Mouse (Mus musculus): Measurements from ENCODE around the gene Cnpy3. TPM values are rescaled to one million over a fixed set of nuclear protein-coding genes. Genes with fewer than 3 reads are reported as not detected.
"Not testable (repeated sequence)": the region's sequence is repeated elsewhere in the genome, so short reads cannot be mapped to it uniquely, and the experiment has no call there.

Gene Cnpy3
- polyA plus RNA-seq (2016; fragmentation: Nextera tagmentation; extraction: Ambion mirVana): 58.4 and 62.0 TPM in 2 replicates

DNA sequence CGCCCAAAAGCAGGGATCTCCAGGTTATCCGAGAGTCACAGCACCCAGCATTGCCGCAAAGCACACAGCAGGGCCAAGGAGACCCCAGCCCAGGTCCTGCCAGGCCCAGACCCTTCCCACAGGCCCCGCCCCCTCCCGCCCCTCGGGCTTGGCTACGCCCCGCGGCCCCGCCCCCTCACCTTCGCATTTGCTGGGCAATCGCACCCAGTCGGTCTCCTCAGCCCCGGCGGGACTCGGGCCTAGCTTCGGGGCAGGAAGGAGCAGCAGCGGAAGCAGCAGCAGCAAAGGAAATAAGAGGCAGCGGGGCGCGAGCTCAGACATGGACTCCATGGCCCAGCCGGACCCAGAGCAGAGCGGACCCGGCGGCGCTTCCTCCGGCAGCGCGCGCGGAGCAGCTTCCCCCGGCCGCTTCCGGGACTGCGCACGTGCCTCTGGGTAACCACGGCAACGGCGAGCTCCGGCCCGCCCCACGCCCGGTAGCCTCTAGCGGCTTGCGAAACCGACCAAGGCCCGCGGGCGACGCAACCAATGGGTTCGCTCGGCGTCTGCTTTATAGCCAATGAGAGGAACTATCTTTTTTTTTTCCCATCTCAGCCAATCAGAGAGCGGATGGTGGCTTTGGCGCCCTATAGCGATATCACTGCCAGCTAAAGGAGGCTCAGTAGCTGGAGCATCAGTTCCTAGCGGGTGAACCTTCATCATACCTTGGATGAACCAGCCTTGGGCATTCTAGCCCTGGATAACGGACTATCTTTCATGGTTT, at the start of gene Cnpy3:
Cnpy3 (minus strand) TSS at position 421 of the 763 bp plus-strand sequence.
- Histone ChIP-seq H3K9me3 (no peaks in the 10 kb centered on the region), H3K27ac (peak within 1 kb of the TSS; percentile 75), H3K4me1 (peaks cover 16% of the 10 kb centered on the region), H3K4me3 (peak within 1 kb of the TSS; percentile 81), H3K4me2 (replicated peaks) (peak within 1 kb of the TSS; percentile 79), H3K27me3 (replicated peaks) (no peaks in the 10 kb centered on the region), H3K36me3 (peaks cover 4% of the 10 kb centered on the region; the same call in 1 of the 2 replicates), H3K9ac (peak within 1 kb of the TSS; percentile 73)
- ATAC-seq (ENCODE audit: low FRiP score, low read depth): peak; percentile 98
- WGBS: under 1% methylated on average over 58 of the region's 58 CpGs

DNA sequence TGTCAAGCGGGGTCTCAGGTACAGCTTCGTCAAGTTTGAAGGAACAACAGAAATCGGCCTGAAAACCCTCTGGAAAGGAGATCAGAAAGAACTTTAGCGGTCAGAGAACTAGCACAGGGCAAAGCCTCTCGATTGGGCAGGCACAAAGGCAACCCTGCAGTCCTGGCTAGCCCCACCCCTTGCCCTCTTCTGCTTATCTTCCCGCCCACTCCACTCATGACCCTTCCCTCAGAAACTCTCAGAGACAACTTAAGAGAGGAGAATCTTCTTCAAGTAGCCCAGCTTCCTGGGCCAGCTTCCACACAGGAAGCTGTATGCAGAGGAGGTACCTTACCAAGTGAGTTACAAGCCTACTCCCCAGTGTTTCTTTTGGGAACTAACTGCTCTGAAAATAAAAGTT, 49.7 kb upstream of the Cnpy3 start:
- WGBS: 93% methylated on average over 6 of the region's 6 CpGs
- ATAC-seq (ENCODE audit: low FRiP score, low read depth): no peak
- no peak overlapping the region for H3K27ac ChIP-seq
- H3K36me3 ChIP-seq: peaks cover 53% of the 10 kb centered on the region
- no peaks in the 10 kb centered on the region for H3K9me3 ChIP-seq
- H3K27me3 ChIP-seq (replicated peaks): no peaks in the 10 kb centered on the region
- no peak overlapping the region for H3K9ac ChIP-seq
- no peak overlapping the region for H3K4me2 ChIP-seq (replicated peaks)
- H3K4me1 ChIP-seq: no peaks in the 10 kb centered on the region
- no peak overlapping the region for H3K4me3 ChIP-seq

DNA sequence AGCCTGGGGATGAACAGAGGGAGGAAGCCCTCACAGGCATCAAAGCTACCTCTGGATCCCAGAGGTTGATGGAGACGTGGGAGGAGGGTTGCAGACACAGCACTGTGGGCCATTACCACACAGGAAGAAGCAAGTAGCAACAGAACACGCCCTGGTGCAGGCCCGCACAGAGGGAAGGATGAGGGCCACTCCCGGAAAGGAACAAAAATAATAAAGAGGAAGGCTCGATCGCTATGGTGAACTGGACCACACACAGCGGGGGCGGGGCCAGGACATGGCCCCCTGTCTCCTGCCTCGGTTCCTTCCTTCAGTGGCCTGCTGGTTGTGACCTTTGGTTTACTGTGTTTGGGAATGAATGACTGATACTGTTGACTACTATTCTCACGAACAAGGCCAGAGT, 47.7 kb upstream of the Cnpy3 start:
- Histone ChIP-seq H3K9me3 (no peaks in the 10 kb centered on the region), H3K4me1 (no peaks in the 10 kb centered on the region), H3K36me3 (peaks cover 40% of the 10 kb centered on the region), H3K4me2 (replicated peaks) (no peak overlapping the region), H3K9ac (no peak overlapping the region), H3K27ac (no peak overlapping the region), H3K4me3 (no peak overlapping the region), H3K27me3 (replicated peaks) (no peaks in the 10 kb centered on the region)
- no peak for ATAC-seq (ENCODE audit: low FRiP score, low read depth)
- WGBS: 81% methylated on average over 10 of the region's 10 CpGs

DNA sequence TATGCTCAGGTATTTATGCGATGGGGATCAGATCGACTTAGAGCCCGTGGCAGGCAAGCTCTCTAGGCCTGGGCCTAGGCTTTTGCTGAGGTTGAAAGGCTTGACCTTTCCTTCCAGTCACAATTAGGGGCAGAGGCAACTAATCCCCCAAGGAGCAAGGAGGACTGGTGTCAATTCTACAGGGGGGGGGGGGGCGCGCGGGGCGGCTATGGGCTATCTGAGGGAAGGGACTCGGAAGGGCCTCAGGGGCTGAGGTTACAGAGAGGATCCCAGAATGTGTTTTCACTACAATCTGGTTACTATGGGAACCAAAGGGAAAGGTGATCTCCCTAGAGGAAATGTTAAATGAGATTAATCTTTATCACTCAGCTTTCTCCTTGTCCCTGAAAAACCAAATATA, 45.4 kb upstream of the Cnpy3 start:
- no peak overlapping the region for H3K4me2 ChIP-seq (replicated peaks)
- H3K36me3 ChIP-seq: peaks cover 37% of the 10 kb centered on the region
- 60% methylated on average over 8 of the region's 8 CpGs for WGBS

DNA sequence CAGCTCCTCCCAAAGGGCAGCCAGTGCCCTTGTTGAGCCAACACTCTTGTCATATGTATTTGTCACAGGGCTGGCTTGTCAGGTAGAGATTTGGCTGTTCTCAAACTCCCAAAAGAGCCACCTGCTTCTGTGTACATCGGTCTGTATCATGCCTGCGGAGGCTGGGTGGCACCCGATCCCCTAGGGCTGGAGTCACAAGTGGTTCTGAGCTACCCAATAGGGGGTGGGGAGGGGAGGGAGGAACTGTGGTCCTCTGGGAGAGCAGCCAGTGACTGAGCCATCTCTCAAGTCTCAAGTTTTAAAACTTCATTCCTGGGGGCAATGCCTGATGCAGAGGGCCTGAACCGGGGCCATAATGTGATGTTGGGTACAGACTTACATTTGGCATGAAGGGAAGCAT, 44.7 kb upstream of the Cnpy3 start:
- H3K9ac ChIP-seq: no peak overlapping the region
- no peaks in the 10 kb centered on the region for H3K9me3 ChIP-seq
- no peaks in the 10 kb centered on the region for H3K4me1 ChIP-seq
- no peak overlapping the region for H3K4me2 ChIP-seq (replicated peaks)
- H3K27ac ChIP-seq: no peak overlapping the region
- H3K36me3 ChIP-seq: peaks cover 31% of the 10 kb centered on the region
- H3K4me3 ChIP-seq: no peak overlapping the region
- 94% methylated on average over 4 of the region's 4 CpGs for WGBS
- ATAC-seq (ENCODE audit: low FRiP score, low read depth): no peak
- H3K27me3 ChIP-seq (replicated peaks): no peaks in the 10 kb centered on the region

More for the DNA sequence above, 45.4 kb upstream of the Cnpy3 start:
- no peaks in the 10 kb centered on the region for H3K4me1 ChIP-seq
- no peak overlapping the region for H3K27ac ChIP-seq
- no peak overlapping the region for H3K9ac ChIP-seq
- no peak for ATAC-seq (ENCODE audit: low FRiP score, low read depth)
- no peaks in the 10 kb centered on the region for H3K9me3 ChIP-seq
- no peak overlapping the region for H3K4me3 ChIP-seq
- H3K27me3 ChIP-seq (replicated peaks): no peaks in the 10 kb centered on the region

DNA sequence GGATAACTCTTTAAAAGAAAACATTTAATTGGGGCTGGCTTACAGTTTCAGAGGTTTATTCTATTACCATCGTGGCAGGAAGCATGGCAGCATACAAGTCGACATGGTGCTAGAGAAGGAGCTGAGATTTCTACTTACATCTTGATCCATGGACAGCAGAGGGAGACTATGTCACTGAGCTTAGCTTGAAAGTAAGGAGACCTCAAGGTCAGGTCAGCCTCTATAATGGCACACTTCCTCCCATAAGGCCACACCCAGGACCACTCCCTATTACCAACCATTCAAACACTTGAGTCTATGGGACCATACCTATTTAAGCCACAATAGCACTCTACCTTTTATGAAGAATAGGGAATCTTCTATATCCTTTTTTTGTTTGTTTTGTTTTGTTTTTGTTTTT, 40.9 kb upstream of the Cnpy3 start:
- Histone ChIP-seq H3K9ac (no peak overlapping the region), H3K4me1 (no peaks in the 10 kb centered on the region), H3K36me3 (no peaks in the 10 kb centered on the region), H3K4me2 (replicated peaks) (no peak overlapping the region), H3K27ac (no peak overlapping the region), H3K27me3 (replicated peaks) (no peaks in the 10 kb centered on the region), H3K4me3 (no peak overlapping the region), H3K9me3 (no peaks in the 10 kb centered on the region)
- WGBS: 85% methylated on average over 2 of the region's 2 CpGs
- ATAC-seq (ENCODE audit: low FRiP score, low read depth): no peak

DNA sequence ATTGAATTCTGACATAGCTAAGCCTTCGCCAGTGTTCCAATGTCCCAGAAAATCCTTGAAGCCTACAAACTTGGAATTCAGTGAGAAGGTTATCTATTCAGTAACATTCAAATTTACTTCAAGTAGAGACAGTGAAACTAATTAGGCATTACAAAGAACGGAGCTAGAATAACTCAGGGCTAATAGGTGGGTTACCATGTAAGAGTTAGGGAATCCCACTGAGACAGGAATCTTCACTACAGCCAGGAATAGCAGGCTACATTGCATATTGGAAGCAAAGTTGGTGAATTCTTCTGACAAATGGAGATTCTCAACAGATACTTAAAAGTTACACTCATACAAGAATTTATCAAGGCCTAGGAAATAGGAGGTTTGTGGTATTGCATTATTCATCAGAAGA, 36.0 kb upstream of the Cnpy3 start:
- H3K27me3 ChIP-seq (replicated peaks); H3K9ac ChIP-seq; H3K36me3 ChIP-seq; H3K4me2 ChIP-seq (replicated peaks); ATAC-seq (ENCODE audit: low FRiP score, low read depth); H3K27ac ChIP-seq; H3K4me1 ChIP-seq; H3K9me3 ChIP-seq; H3K4me3 ChIP-seq: not testable (repeated sequence)
- 59% methylated on average over 2 of the region's 2 CpGs for WGBS

DNA sequence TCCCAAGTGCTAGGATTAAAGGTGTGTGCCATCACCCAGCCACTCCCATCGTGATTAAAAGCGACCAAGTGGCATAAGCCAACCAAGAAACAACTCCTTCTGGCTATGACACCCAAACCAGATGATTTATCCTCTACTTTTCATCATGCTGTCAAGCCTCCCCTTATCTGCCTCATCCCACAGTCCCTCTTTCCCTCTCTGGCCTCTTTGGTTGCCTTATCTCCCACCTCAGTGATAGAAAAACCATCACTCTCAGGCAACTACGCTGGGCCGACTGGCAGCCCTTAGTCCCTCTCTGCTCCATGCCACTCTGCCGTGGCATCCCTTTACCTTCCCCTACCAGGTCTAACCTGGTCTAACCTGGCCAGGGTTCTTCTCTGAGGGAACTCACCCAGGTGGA, 34.9 kb upstream of the Cnpy3 start:
- no peaks in the 10 kb centered on the region for H3K9me3 ChIP-seq
- WGBS: 93% methylated on average over 5 of the region's 5 CpGs
- H3K4me3 ChIP-seq: no peak overlapping the region
- no peak overlapping the region for H3K9ac ChIP-seq
- H3K36me3 ChIP-seq: no peaks in the 10 kb centered on the region
- no peak for ATAC-seq (ENCODE audit: low FRiP score, low read depth)
- no peaks in the 10 kb centered on the region for H3K4me1 ChIP-seq
- H3K27ac ChIP-seq: no peak overlapping the region
- H3K27me3 ChIP-seq (replicated peaks): no peaks in the 10 kb centered on the region
- H3K4me2 ChIP-seq (replicated peaks): no peak overlapping the region

DNA sequence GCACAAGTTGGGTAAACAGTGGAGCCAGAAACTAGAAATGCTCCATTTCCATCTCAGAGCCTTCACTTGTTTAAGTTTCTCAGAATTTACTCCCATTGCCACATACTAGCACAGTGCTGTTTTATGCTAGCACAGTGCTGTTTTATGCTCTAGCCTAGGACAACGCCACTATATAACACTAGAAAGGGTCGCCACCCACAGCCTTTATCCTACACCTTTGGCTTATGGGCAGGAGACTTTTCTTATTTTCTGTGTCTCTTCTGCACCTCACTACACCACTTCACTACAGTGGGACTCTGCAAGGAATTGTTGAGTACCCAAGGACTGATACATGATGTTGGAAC, 31.2 kb upstream of the Cnpy3 start:
- no peak overlapping the region for H3K9ac ChIP-seq
- no peaks in the 10 kb centered on the region for H3K27me3 ChIP-seq (replicated peaks)
- peak overlapping the region; percentile 62 for H3K4me3 ChIP-seq
- WGBS: 77% methylated on average over 2 of the region's 2 CpGs
- peak overlapping the region; percentile 63 for H3K4me2 ChIP-seq (replicated peaks)
- H3K27ac ChIP-seq: no peak overlapping the region
- peaks cover 7% of the 10 kb centered on the region for H3K4me1 ChIP-seq
- peak; percentile 8; the same call in 1 of the 2 replicates for ATAC-seq (ENCODE audit: low FRiP score, low read depth)
- peaks cover 23% of the 10 kb centered on the region for H3K36me3 ChIP-seq
- no peaks in the 10 kb centered on the region for H3K9me3 ChIP-seq

DNA sequence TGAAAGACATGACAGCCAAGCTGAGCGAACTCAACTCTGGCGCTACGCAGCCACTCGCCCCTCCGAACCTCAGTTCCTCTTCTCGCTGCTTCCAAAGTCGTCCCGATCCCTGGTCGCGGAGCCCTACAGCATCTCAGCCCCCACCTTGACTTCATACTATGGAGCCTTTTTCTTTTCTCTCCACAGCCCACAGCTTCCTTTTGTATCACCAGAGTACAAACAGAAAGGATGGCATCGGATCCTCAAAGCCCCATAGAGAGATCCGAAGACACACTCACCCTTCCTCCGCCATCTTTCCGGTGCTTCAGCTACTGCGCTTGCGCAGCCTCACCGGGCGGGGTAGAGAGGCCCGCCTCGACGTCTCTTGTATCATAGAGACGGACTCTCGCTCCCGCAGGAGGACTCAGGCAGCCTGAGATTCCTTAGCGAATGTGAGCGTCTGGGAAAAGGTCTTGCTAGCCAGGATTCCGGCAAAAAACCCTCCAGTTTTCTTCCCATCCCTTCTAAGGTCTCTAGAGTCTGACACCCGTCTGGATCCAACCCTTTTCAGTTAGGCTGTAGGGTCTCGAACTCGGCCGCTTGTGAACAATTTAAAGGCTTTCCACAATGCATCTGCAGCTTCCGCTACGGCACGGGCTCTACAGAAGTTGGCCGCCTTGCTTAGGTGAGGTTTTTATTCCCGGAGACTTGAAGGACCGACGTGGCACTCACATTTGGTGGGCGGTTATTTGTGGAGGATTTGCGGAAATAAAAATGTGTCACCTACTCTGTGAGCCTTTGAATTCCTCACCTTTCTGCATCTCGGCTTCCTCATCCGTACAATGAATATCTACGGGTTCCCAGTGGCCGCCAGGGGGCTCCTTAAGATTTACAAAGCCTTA, 30.6 kb upstream of the Cnpy3 start, which contains the start of gene Rpl7l1:
Rpl7l1 (minus strand) TSS at position 332 of the 881 bp plus-strand sequence.
- Histone ChIP-seq H3K9ac (peak within 1 kb of the TSS; percentile 78), H3K9me3 (no peaks in the 10 kb centered on the region), H3K4me3 (peak within 1 kb of the TSS; percentile 62), H3K27me3 (replicated peaks) (no peaks in the 10 kb centered on the region), H3K4me1 (peaks cover 7% of the 10 kb centered on the region), H3K36me3 (peaks cover 29% of the 10 kb centered on the region), H3K4me2 (replicated peaks) (peak within 1 kb of the TSS; percentile 63), H3K27ac (peak within 1 kb of the TSS; percentile 69)
- 1% methylated on average over 44 of the region's 44 CpGs for WGBS
- ATAC-seq (ENCODE audit: low FRiP score, low read depth): peak; percentile 97

DNA sequence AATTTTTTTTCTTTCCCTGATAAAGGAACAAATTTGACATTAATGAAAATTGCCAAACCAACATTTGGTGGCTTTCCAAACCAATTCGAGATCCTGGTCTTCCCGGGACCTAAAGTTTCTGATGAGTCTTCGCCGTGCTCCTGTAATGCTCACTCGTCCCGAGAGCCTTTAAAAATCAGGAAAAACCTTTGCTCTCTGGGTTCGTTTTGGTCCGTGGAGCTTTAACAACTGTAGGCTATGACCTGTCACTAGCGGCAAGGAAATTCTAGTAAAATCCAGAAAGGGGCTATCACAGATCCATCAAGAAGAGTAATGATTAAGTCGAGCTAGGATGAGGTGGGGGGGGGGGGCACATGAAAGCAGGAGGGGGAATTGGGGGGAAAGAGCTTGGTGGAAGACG, 29.9 kb upstream of the Cnpy3 start:
- Histone ChIP-seq H3K36me3 (peaks cover 35% of the 10 kb centered on the region), H3K4me1 (peaks cover 7% of the 10 kb centered on the region), H3K9me3 (no peaks in the 10 kb centered on the region), H3K27me3 (replicated peaks) (no peaks in the 10 kb centered on the region), H3K9ac (peak overlapping the region; percentile 78), H3K4me2 (replicated peaks) (peak overlapping the region; percentile 63), H3K4me3 (peak overlapping the region; percentile 62), H3K27ac (peak overlapping the region; percentile 69; the same call in 1 of the 2 replicates)
- no peak; the same call in 1 of the 2 replicates for ATAC-seq (ENCODE audit: low FRiP score, low read depth)
- WGBS: 6% methylated on average over 11 of the region's 11 CpGs

DNA sequence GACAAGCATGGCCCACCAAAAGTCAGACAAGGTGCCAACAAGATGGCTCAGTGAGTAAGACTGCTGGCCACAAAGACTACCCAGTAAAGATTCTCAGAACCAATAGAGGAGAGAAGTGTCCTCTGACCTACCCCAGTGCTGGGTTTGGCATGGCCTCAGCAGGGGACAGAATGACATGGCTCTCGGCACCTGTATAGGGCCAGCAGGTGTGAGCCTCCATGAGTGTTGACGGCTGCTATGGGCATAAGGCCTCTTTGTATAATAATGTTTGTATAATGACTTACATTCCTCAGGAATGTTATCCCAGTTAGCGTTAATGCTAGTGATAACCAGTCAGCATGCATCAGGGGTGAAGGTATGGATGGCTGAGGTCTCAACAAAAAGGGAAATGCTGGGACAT, 24.1 kb upstream of the Cnpy3 start:
- WGBS: 91% methylated on average over 3 of the region's 3 CpGs
- H3K4me1 ChIP-seq: peaks cover 21% of the 10 kb centered on the region
- no peaks in the 10 kb centered on the region for H3K9me3 ChIP-seq
- H3K9ac ChIP-seq: no peak overlapping the region
- ATAC-seq (ENCODE audit: low FRiP score, low read depth): no peak
- no peak overlapping the region for H3K27ac ChIP-seq
- no peaks in the 10 kb centered on the region for H3K27me3 ChIP-seq (replicated peaks)
- H3K36me3 ChIP-seq: peaks cover 60% of the 10 kb centered on the region
- no peak overlapping the region for H3K4me3 ChIP-seq
- no peak overlapping the region for H3K4me2 ChIP-seq (replicated peaks)

Data from neural tube, embryonic 12.5 days (tissue).